Mouse (Mus musculus) naive thymus-derived CD4-positive, alpha-beta T cell, adult 5 months (primary cell): ENCODE data around the gene Kif20b. TPM values are rescaled to one million over a fixed set of nuclear protein-coding genes. Genes with fewer than 3 reads are reported as not detected.

Experiments used
- polyA plus RNA-seq: library from polyadenylated mRNA; unstranded; fragments of 100-300 nt; shearing (Covaris generic); gene quantifications from one replicate; pipeline ENCODE4 v1.2.1, GENCODE M21; 2017

Gene Kif20b
- polyA plus RNA-seq = 8.8 TPM

GRCm38 (mm10) chr19:34921652-34922602, at the start of gene Kif20b:
TSS of gene Kif20b (plus strand) at chr19:34922361.

DNA sequence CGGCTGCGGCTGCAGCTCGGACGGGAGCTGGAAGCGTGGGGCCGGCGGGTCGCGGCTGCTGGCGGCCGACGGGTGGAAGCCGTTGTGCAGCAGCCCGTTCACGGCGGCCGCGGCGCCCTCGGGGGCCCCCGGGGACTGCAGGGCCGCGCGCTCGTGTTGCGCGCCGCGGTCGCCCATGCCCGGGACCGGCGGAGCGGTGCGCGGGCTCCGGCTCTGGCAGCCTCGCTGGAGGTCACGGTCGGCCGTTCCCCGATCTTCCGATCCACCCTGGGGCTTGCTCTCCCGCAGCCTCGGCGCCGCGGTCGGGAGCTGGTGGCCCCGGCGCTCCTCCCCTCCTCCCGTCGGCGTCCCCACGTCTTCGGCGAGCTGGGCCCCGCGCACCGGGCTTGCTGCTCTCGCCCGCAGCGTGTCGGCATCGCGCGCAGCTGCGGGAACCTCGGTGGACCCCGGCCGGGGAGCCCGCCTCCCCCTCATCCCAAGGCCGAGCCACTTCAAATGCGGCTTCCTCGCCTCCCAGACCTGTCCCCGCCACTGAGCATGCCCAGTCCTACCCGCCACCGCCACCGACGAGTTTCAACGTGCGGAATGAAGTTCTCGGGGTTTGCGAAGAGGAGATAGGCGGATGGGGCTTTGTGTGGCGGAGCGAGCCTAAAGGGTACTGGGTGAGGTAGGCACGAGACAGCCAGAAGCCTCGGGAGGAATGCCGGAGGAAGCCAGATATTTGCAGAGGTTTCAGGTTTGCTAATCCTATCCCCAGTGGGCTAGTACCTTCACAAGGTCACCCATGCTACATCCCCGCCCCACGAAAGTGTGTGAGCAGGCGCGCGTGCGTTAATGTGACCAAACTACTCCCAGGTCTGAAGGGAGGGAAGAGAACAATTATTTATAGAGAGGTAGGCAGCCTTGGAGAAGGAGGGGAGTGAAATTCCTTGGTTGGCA, 43.3 kb upstream of the Kif20b start, which contains the start of gene Pank1:
Pank1 (minus strand) TSS at position 853 of the 939 bp plus-strand sequence.

Other genes with a start within 250 kb of the Kif20b start
- gene Slc16a12, start 175.1 kb upstream of the Kif20b start, polyA plus RNA-seq = not detected
- gene Pank1, start 42.9 kb upstream of the Kif20b start, polyA plus RNA-seq = 0.95 TPM